Mouse (Mus musculus): ENCODE results near the gene G6pc3. TPM values are rescaled to one million over a fixed set of nuclear protein-coding genes. Genes with fewer than 3 reads are reported as not detected.
A peak's percentile ranks its signal among the peaks of the same experiment; 100 is the strongest.

Gene G6pc3
- polyA plus RNA-seq, 1 experiment, result not detected

GRCm38 (mm10) chr11:102227270-102228190, 38.1 kb downstream of the G6pc3 start:
- peak overlapping the region; percentile 93 for H3K27ac ChIP-seq (ENCODE audit: insufficient read depth, low read depth, low read length)
- 11% methylated on average over 12 of the region's 12 CpGs for WGBS
- H3K4me3 ChIP-seq (ENCODE audit: insufficient read depth, low read depth, low read length), result peak overlapping the region; percentile 86
- TF ChIP-seq CTCF (IDR thresholded peaks at IDR 0.05; ENCODE audit: insufficient read depth, low read depth, low read length) (no peak), POLR2A (IDR thresholded peaks at IDR 0.05; ENCODE audit: insufficient read depth, low read depth, low read length) (no peak)
- peaks cover 50% of the 10 kb centered on the region for H3K4me1 ChIP-seq (ENCODE audit: control insufficient read depth, insufficient read depth, low read length)

- H3K27ac ChIP-seq (ENCODE audit: insufficient read depth, low read depth, low read length), result peak overlapping the region; percentile 93; the same call in 1 of the 2 replicates
- 8% methylated on average over 9 of the region's 9 CpGs for WGBS
- peak overlapping the region; percentile 86 for H3K4me3 ChIP-seq (ENCODE audit: insufficient read depth, low read depth, low read length)
- H3K4me1 ChIP-seq (ENCODE audit: control insufficient read depth, insufficient read depth, low read length), result peaks cover 43% of the 10 kb centered on the region
- TF ChIP-seq CTCF (IDR thresholded peaks at IDR 0.05; ENCODE audit: insufficient read depth, low read depth, low read length) (no peak), POLR2A (IDR thresholded peaks at IDR 0.05; ENCODE audit: insufficient read depth, low read depth, low read length) (no peak)
Measured at GRCm38 (mm10) chr11:102228191-102228545, 38.7 kb downstream of the G6pc3 start.

GRCm38 (mm10) chr11:102228646-102229268, 39.3 kb downstream of the G6pc3 start:
- no peak for TF ChIP-seq CTCF (IDR thresholded peaks at IDR 0.05; ENCODE audit: insufficient read depth, low read depth, low read length)
- TF ChIP-seq POLR2A (IDR thresholded peaks at IDR 0.05; ENCODE audit: insufficient read depth, low read depth, low read length), result no peak
- WGBS, result 5% methylated on average over 7 of the region's 7 CpGs
- H3K4me1 ChIP-seq (ENCODE audit: control insufficient read depth, insufficient read depth, low read length), result peaks cover 37% of the 10 kb centered on the region
- peak overlapping the region; percentile 93 for H3K27ac ChIP-seq (ENCODE audit: insufficient read depth, low read depth, low read length)
- H3K4me3 ChIP-seq (ENCODE audit: insufficient read depth, low read depth, low read length), result peak overlapping the region; percentile 86

GRCm38 (mm10) chr11:102229331-102229953, 40.0 kb downstream of the G6pc3 start:
- Histone ChIP-seq H3K4me1 (ENCODE audit: control insufficient read depth, insufficient read depth, low read length) (peaks cover 31% of the 10 kb centered on the region), H3K27ac (ENCODE audit: insufficient read depth, low read depth, low read length) (peak overlapping the region; percentile 93), H3K4me3 (ENCODE audit: insufficient read depth, low read depth, low read length) (peak overlapping the region; percentile 86)
- TF ChIP-seq CTCF (IDR thresholded peaks at IDR 0.05; ENCODE audit: insufficient read depth, low read depth, low read length), result no peak
- TF ChIP-seq POLR2A (IDR thresholded peaks at IDR 0.05; ENCODE audit: insufficient read depth, low read depth, low read length), result no peak
- under 1% methylated on average over 46 of the region's 47 CpGs for WGBS

- Histone ChIP-seq H3K4me3 (ENCODE audit: insufficient read depth, low read depth, low read length) (peak within 1 kb of the TSS; percentile 86), H3K4me1 (ENCODE audit: control insufficient read depth, insufficient read depth, low read length) (peaks cover 24% of the 10 kb centered on the region), H3K27ac (ENCODE audit: insufficient read depth, low read depth, low read length) (peak within 1 kb of the TSS; percentile 93)
- TF ChIP-seq POLR2A (IDR thresholded peaks at IDR 0.05; ENCODE audit: insufficient read depth, low read depth, low read length) (peak; percentile 80), CTCF (IDR thresholded peaks at IDR 0.05; ENCODE audit: insufficient read depth, low read depth, low read length) (no peak)
- under 1% methylated on average over 47 of the region's 49 CpGs for WGBS
Measured at GRCm38 (mm10) chr11:102230006-102230741, 40.8 kb downstream of the G6pc3 start, which contains the start of gene Hdac5. Gene Hdac5, minus strand, starts transcription at chr11:102230166.

GRCm38 (mm10) chr11:102236022-102236421, 46.6 kb downstream of the G6pc3 start:
- no peak overlapping the region for H3K4me3 ChIP-seq (ENCODE audit: insufficient read depth, low read depth, low read length)
- TF ChIP-seq CTCF (IDR thresholded peaks at IDR 0.05; ENCODE audit: insufficient read depth, low read depth, low read length) (no peak), POLR2A (IDR thresholded peaks at IDR 0.05; ENCODE audit: insufficient read depth, low read depth, low read length) (no peak)
- WGBS, result 81% methylated on average over 2 of the region's 2 CpGs
- H3K27ac ChIP-seq (ENCODE audit: insufficient read depth, low read depth, low read length), result no peak overlapping the region
- no peaks in the 10 kb centered on the region for H3K4me1 ChIP-seq (ENCODE audit: control insufficient read depth, insufficient read depth, low read length)

GRCm38 (mm10) chr11:102240636-102241035, 51.2 kb downstream of the G6pc3 start:
- H3K4me1 ChIP-seq (ENCODE audit: control insufficient read depth, insufficient read depth, low read length), result peaks cover 9% of the 10 kb centered on the region
- TF ChIP-seq CTCF (IDR thresholded peaks at IDR 0.05; ENCODE audit: insufficient read depth, low read depth, low read length) (no peak), POLR2A (IDR thresholded peaks at IDR 0.05; ENCODE audit: insufficient read depth, low read depth, low read length) (no peak)
- WGBS, result 91% methylated on average over 6 of the region's 6 CpGs
- H3K27ac ChIP-seq (ENCODE audit: insufficient read depth, low read depth, low read length), result no peak overlapping the region
- no peak overlapping the region for H3K4me3 ChIP-seq (ENCODE audit: insufficient read depth, low read depth, low read length)

GRCm38 (mm10) chr11:102241246-102241645, 51.8 kb downstream of the G6pc3 start:
- TF ChIP-seq CTCF (IDR thresholded peaks at IDR 0.05; ENCODE audit: insufficient read depth, low read depth, low read length), result no peak
- TF ChIP-seq POLR2A (IDR thresholded peaks at IDR 0.05; ENCODE audit: insufficient read depth, low read depth, low read length), result no peak
- no peak overlapping the region for H3K27ac ChIP-seq (ENCODE audit: insufficient read depth, low read depth, low read length)
- H3K4me3 ChIP-seq (ENCODE audit: insufficient read depth, low read depth, low read length), result no peak overlapping the region
- H3K4me1 ChIP-seq (ENCODE audit: control insufficient read depth, insufficient read depth, low read length), result peaks cover 11% of the 10 kb centered on the region
- 88% methylated on average over 5 of the region's 5 CpGs for WGBS
